Mouse (Mus musculus): ENCODE results near the gene Clec11a. TPM values are rescaled to one million over a fixed set of nuclear protein-coding genes. Genes with fewer than 3 reads are reported as not detected.

The Clec11a gene
- polyA plus RNA-seq (2012; rRNA removed), result 4.0 and 5.2 TPM in 2 replicates

- peaks cover 24% of the 10 kb centered on the region for H3K4me1 ChIP-seq (ENCODE audit: control insufficient read depth, insufficient read depth, insufficient read length)
- peaks cover 6% of the 10 kb centered on the region; the same call in 1 of the 2 replicates for H3K27me3 ChIP-seq (ENCODE audit: control insufficient read depth, insufficient read depth, low read length)
- peak within 1 kb of the TSS; percentile 85 for H3K27ac ChIP-seq (ENCODE audit: insufficient read depth, low read length)
- 74% methylated on average over 6 of the region's 6 CpGs for WGBS
- TF ChIP-seq POLR2A (IDR thresholded peaks at IDR 0.05; ENCODE audit: low read depth, low read length) (no peak), CTCF (IDR thresholded peaks at IDR 0.05; ENCODE audit: extremely low read depth, insufficient read depth, insufficient read length, insufficient replicate concordance) (no peak)
- peak within 1 kb of the TSS; percentile 6; the same call in 1 of the 2 replicates for H3K4me3 ChIP-seq (ENCODE audit: extremely low read depth, insufficient read depth, insufficient read length)
- no peaks in the 10 kb centered on the region for H3K36me3 ChIP-seq (ENCODE audit: control insufficient read depth, insufficient read depth, low read length)
- no peak for DNase-seq (ENCODE audit: low read depth in 1 of 2, low spot score in 2 of 2)
Observed at GRCm38 (mm10) chr7:44306516-44307240, at the start of gene Clec11a. Gene Clec11a, minus strand, starts transcription at chr7:44306902.

GRCm38 (mm10) chr7:44355411-44355810, 48.7 kb upstream of the Clec11a start:
- DNase-seq (ENCODE audit: low read depth in 1 of 2, low spot score in 2 of 2), result no peak
- Histone ChIP-seq H3K27me3 (ENCODE audit: control insufficient read depth, insufficient read depth, low read length) (peaks cover 39% of the 10 kb centered on the region), H3K4me3 (ENCODE audit: extremely low read depth, insufficient read depth, insufficient read length) (no peak overlapping the region), H3K4me1 (ENCODE audit: control insufficient read depth, insufficient read depth, insufficient read length) (peaks cover 6% of the 10 kb centered on the region), H3K27ac (ENCODE audit: insufficient read depth, low read length) (no peak overlapping the region), H3K36me3 (ENCODE audit: control insufficient read depth, insufficient read depth, low read length) (no peaks in the 10 kb centered on the region)
- no peak for TF ChIP-seq CTCF (IDR thresholded peaks at IDR 0.05; ENCODE audit: extremely low read depth, insufficient read depth, insufficient read length, insufficient replicate concordance)
- 79% methylated on average over 6 of the region's 6 CpGs for WGBS

- H3K36me3 ChIP-seq (ENCODE audit: control insufficient read depth, insufficient read depth, low read length), result no peaks in the 10 kb centered on the region
- no peak for DNase-seq (ENCODE audit: low read depth in 1 of 2, low spot score in 2 of 2)
- 6% methylated on average over 35 of the region's 35 CpGs for WGBS
- peaks cover 2% of the 10 kb centered on the region for H3K4me1 ChIP-seq (ENCODE audit: control insufficient read depth, insufficient read depth, insufficient read length)
- no peak overlapping the region for H3K27ac ChIP-seq (ENCODE audit: insufficient read depth, low read length)
- H3K27me3 ChIP-seq (ENCODE audit: control insufficient read depth, insufficient read depth, low read length), result peaks cover 39% of the 10 kb centered on the region
- no peak overlapping the region for H3K4me3 ChIP-seq (ENCODE audit: extremely low read depth, insufficient read depth, insufficient read length)
- no peak for TF ChIP-seq CTCF (IDR thresholded peaks at IDR 0.05; ENCODE audit: extremely low read depth, insufficient read depth, insufficient read length, insufficient replicate concordance)
- TF ChIP-seq POLR2A (IDR thresholded peaks at IDR 0.05; ENCODE audit: low read depth, low read length), result no peak
Observed at GRCm38 (mm10) chr7:44353601-44354340, 47.1 kb upstream of the Clec11a start.

GRCm38 (mm10) chr7:44352750-44353600, 46.3 kb upstream of the Clec11a start:
- DNase-seq (ENCODE audit: low read depth in 1 of 2, low spot score in 2 of 2), result no peak
- Histone ChIP-seq H3K27me3 (ENCODE audit: control insufficient read depth, insufficient read depth, low read length) (peaks cover 39% of the 10 kb centered on the region), H3K27ac (ENCODE audit: insufficient read depth, low read length) (no peak overlapping the region), H3K36me3 (ENCODE audit: control insufficient read depth, insufficient read depth, low read length) (no peaks in the 10 kb centered on the region), H3K4me3 (ENCODE audit: extremely low read depth, insufficient read depth, insufficient read length) (no peak overlapping the region), H3K4me1 (ENCODE audit: control insufficient read depth, insufficient read depth, insufficient read length) (peaks cover 2% of the 10 kb centered on the region; the same call in 1 of the 2 replicates)
- WGBS, result 7% methylated on average over 68 of the region's 71 CpGs
- TF ChIP-seq POLR2A (IDR thresholded peaks at IDR 0.05; ENCODE audit: low read depth, low read length) (no peak), CTCF (IDR thresholded peaks at IDR 0.05; ENCODE audit: extremely low read depth, insufficient read depth, insufficient read length, insufficient replicate concordance) (no peak)

- WGBS, result 11% methylated on average over 71 of the region's 71 CpGs
- no peak for DNase-seq (ENCODE audit: low read depth in 1 of 2, low spot score in 2 of 2)
- no peak for TF ChIP-seq POLR2A (IDR thresholded peaks at IDR 0.05; ENCODE audit: low read depth, low read length)
- no peak for TF ChIP-seq CTCF (IDR thresholded peaks at IDR 0.05; ENCODE audit: extremely low read depth, insufficient read depth, insufficient read length, insufficient replicate concordance)
- Histone ChIP-seq H3K27ac (ENCODE audit: insufficient read depth, low read length) (no peak overlapping the region), H3K36me3 (ENCODE audit: control insufficient read depth, insufficient read depth, low read length) (no peaks in the 10 kb centered on the region), H3K4me3 (ENCODE audit: extremely low read depth, insufficient read depth, insufficient read length) (no peak overlapping the region), H3K4me1 (ENCODE audit: control insufficient read depth, insufficient read depth, insufficient read length) (peaks cover 2% of the 10 kb centered on the region; the same call in 1 of the 2 replicates), H3K27me3 (ENCODE audit: control insufficient read depth, insufficient read depth, low read length) (peaks cover 33% of the 10 kb centered on the region)
Observed at GRCm38 (mm10) chr7:44351881-44352749, 45.4 kb upstream of the Clec11a start.

All from spleen, adult 2 months (tissue).